Mouse (Mus musculus) B cell, adult 2 months (primary cell): ENCODE data around the gene Olfr1381.
"Not testable (repeated sequence)": the region's sequence is repeated elsewhere in the genome, so short reads cannot be mapped to it uniquely, and the experiment has no call there.

Experiments used
- DNase-seq, 2 experiments: peaks; one replicate each; pipeline ENCODE4 v3.0.0; 2022

The Olfr1381 gene

DNA sequence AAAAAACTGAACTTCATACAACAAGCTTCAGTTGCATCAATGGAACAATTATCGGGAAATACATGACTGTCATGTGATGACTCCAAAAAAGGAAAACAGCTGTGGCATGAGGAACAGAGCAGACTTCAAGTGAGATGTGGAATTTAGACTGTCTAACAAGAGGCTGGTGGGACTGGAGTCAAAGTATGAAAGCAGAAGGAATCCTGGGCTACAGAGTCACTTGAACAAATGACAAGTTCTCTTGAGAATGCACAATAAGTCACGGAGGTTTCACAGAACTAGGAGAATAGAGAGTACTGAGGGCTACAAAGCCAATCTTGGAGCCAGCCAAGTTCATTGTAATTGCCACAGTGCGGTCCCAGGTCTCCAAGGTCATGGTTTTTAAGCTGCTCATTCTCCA is at the start of gene Olfr1381:
Olfr1381 (plus strand) TSS at position 301 of the 400 bp plus-strand sequence.
- DNase-seq: not testable (repeated sequence)

DNA sequence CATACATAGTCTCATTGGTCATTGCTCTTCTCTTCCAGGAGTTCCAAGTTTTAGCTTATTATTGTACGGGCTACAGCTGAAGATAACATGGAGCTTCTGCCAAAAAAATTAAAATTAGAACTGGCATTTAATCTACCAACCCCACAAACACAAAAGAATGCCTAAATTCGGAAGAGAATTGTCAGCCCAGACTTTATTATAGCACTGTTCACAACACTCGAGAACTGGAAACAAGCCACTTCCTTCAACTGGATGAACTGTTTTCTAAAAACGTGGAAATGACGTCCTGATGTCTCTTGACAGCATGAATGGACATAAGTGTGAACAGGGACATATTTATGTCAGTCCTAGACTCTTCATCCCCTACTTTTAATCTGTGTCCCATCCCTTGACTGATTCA is 25.2 kb upstream of the Olfr1381 start:
- DNase-seq: no peak

DNA sequence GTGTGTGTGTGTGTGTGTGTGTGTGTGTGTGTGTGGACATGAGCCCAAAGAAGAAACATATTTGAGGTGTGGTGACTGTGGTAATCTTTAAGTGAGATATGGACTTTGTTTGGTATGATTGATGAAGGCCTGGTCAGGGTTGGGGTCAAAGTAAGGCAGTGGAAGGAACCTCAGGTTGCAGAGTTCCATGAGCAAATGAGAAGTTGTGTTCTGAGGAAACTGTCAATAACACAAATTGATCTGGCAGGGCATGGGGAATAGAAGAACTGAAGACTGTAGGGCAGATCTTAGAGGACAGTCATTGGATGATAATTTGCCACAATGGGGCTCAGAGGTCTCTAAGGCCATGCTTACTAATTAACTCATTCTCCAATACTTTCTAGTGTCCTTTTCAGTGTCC is 23.9 kb upstream of the Olfr1381 start, which contains the start of gene Olfr1383:
Olfr1383 (plus strand) TSS at position 301 of the 400 bp plus-strand sequence.
- DNase-seq: no peak

DNA sequence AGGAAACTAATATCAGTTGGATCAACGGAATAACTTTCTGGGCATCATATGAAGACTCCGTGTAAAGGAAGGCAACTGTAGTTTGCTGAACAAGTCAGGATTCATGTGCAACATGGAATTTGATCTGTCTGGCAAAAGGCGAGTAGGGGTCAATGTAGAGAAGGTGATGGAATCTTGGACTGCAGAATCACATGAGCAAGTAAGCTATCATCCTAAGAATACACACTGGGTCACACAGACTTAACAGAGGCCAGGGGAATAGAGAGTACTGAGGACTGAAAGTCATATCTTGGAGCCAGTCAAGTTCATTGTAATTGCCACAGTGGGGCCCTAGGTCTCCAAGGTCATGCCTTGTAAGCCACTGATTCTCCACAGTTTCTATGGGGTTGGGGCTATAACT is 15.3 kb upstream of the Olfr1381 start, which contains the start of gene Olfr1382:
Olfr1382 (plus strand) TSS at position 301 of the 400 bp plus-strand sequence.
- no peak for DNase-seq

DNA sequence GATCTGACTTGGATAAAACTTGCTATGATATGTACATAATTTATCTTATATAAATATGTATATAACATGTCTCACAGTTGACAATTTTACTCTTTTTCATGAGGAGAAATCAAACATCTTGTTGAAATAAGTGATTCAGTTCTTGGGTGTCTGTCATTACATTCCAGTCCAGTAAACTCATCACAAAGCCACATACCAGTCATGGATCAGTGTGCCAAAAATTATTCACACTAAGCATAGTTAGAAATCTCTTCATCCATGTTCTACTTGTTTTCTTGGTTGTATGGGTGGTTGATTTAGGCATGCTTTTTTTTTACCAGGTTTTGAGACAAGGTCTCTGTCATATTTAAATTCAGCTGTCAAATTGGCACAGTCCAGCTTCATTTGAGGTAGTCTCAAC is 10.5 kb upstream of the Olfr1381 start:
- no peak for DNase-seq

DNA sequence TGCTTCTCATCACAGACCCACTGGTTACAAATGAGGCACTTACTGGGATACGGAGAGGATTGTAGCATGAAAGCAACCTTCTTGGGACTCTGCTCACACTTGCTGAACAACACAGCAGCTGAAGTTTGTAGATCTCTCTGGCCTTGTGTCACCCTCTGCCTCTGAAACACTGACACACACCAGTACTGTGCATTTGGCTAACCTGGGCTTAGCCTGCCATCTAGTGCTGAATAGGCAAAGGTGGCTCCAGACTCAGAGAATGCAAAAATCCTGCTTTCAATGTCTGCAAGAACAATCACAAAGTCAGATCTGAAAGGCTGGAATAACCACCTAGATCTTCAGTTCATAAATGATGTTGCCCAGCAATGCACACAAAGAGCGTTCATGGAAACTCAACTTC is 6.6 kb upstream of the Olfr1381 start:
- DNase-seq: not testable (repeated sequence)

DNA sequence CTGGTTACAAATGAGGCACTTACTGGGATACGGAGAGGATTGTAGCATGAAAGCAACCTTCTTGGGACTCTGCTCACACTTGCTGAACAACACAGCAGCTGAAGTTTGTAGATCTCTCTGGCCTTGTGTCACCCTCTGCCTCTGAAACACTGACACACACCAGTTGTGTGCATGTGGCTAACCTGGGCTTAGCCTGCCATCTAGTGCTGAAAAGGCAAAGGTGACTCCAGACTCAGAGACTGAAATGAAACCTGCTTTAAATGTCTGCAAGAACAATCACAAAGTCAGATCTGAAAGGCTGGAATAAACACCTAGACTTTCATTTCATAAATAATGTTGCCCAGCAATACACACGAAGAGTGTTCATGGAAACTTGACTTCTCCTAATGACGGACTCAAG is 10.8 kb downstream of the Olfr1381 start:
- not testable (repeated sequence) for DNase-seq

DNA sequence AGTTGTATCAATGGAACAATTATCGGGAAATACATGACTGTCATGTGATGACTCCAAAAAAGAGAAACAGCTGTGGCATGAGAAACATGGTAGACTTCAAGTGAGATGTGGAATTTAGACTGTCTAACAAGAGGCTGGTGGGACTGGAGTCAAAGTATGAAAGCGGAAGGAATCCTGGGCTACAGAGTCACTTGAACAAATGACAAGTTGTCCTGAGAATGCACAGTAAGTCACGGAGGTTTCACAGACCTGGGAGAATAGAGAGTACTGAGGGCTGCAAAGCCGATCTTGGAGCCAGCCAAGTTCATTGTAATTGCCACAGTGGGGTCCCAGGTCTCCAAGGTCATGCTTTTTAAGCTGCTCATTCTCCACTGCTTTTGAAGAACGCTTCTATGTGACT is 13.3 kb downstream of the Olfr1381 start, which contains the start of gene Olfr1380:
Olfr1380 (plus strand) TSS at position 301 of the 400 bp plus-strand sequence.
- not testable (repeated sequence) for DNase-seq

DNA sequence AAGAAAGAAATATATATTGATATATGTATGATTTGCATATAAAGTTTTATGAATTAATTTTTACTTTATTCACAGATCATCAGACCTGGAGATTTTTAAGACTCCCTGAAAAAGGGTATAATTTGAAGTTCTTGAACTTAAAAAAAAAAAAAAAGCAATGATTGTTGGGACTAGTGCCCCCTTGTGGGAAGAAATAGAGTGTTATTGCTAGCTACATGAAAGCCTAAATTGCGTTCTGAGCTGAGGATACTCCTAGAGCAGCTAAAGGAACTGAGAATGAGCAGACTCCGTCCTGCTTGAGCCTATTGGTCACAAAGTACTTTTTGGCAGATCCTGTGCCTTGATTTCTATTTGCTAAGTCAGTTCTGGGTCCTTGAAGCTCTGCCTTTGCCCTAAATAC is 31.8 kb downstream of the Olfr1381 start:
- not testable (repeated sequence) for DNase-seq

DNA sequence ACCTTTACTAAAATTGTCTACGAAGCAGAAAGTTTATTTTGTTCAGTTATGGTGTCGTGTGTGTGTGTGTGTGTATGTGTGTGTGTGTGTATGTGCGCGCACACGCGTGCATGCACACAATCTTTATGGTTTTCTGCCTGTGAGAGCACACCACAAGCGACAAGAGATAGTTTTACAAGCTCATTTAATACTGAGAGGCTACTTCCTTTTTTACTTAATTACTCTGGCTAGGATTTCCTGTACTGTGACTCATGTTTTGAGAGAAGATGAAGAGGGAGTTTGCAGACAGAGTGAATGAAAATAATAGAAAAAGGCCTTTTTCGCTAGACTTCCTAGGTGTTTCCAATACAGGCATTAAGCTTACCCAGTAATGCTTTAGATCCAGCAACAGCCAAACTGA is 37.2 kb downstream of the Olfr1381 start:
- not testable (repeated sequence) for DNase-seq

DNA sequence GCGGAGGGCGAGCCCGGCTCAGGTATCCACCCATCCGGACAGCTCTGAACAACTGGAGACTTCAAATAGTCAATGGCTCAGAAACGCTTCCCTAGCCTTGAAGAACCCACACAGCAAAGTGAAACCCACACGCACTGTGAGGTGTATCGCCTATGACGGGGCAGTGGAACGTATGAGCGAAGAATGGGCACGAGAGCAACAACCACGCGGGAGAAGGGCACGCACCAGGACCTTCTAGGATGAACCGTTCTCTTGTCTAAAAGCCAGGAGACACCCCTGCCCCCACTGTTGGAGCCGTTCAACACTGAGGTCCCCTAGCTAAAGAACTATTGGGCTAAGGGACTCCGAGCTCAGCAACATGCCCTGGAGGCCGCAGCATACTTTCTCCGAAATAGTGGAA is 47.0 kb downstream of the Olfr1381 start:
- no peak for DNase-seq

DNA sequence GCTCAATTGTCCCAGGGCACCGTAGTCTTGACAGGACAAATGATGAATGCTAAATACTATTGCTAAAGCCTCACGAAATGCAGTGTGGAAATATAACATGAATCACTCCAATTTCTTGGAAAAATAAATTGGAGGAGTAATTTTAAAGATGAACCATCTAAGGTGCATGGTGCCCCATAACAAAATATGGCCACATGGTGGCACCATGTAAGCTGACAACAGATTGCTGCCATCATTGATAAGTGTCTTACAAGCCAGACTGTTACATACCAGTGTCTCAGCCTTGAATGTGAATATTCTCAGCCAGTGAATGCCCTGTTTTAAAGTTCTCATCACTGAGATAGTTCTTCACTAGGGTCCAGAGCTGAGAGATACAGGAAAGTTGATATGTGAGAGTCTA is 53.9 kb downstream of the Olfr1381 start:
- DNase-seq: not testable (repeated sequence)
